ENCODE assay signal across 8 mouse cellular contexts in genomic region chr16:52452862-52453715, GRCm38 (mm10). TPM values are rescaled to one million over a fixed set of nuclear protein-coding genes. Genes with fewer than 3 reads are reported as not detected.
DNase-seq lines count a peak whose midpoint lies in the region; ATAC-seq lines count a peak whose summit lies in the region.

No protein-coding gene starts in this region.

- peak overlapping the region; percentile 65; the same call in 1 of the 2 replicates for H3K27ac ChIP-seq in hindbrain, embryonic 14.5 days

- peak overlapping the region; percentile 64 for H3K4me3 ChIP-seq in hindbrain, embryonic 14.5 days (replicated peaks; ENCODE audit: low read length)

- under 1% methylated on average over 55 of the region's 55 CpGs for WGBS in hindbrain, embryonic 14.5 days

- no peaks in the 10 kb centered on the region for H3K27me3 ChIP-seq in hindbrain, embryonic 14.5 days (ENCODE audit: control insufficient read depth, insufficient read depth, low read length)

- peak overlapping the region; percentile 68 for H3K9ac ChIP-seq in hindbrain, embryonic 14.5 days

- peaks cover 10% of the 10 kb centered on the region for H3K4me1 ChIP-seq in hindbrain, embryonic 14.5 days (replicated peaks; ENCODE audit: control insufficient read depth, insufficient read depth, low read length)

- peak; percentile 98 for ATAC-seq in hindbrain, embryonic 14.5 days (ENCODE audit: low FRiP score)

- H3K4me2 ChIP-seq in hindbrain, embryonic 14.5 days (replicated peaks), result peak overlapping the region; percentile 91

- peak; percentile 83 for DNase-seq in WW6 (ENCODE audit: low read depth, low spot score)
- peak; percentile 94 to 98 for DNase-seq in cerebellum, postnatal 4 days (ENCODE audit: low spot score in 2 of 2)
- DNase-seq in frontal cortex, postnatal 36 days (ENCODE audit: low spot score in 2 of 2), result peak; percentile 96 to 98
- DNase-seq in hindbrain, embryonic 14.5 days (ENCODE audit: low spot score), result peak; percentile 96
- peak; percentile 98 for DNase-seq in layer of hippocampus, postnatal 36 days
- peak; percentile 97 for DNase-seq in lung, postnatal 25 days (ENCODE audit: low spot score)
- peak; percentile 55 for DNase-seq in retina, adult 2 months (ENCODE audit: low read depth, low spot score)
- DNase-seq in thymus, postnatal 25 days, result peak; percentile 93

- H3K36me3 ChIP-seq in hindbrain, embryonic 14.5 days (replicated peaks; ENCODE audit: control insufficient read depth, insufficient read depth), result no peaks in the 10 kb centered on the region

- H3K9me3 ChIP-seq in hindbrain, embryonic 14.5 days (ENCODE audit: control insufficient read depth, low read length), result no peaks in the 10 kb centered on the region

RNA-seq across cellular contexts. Expression of gene Alcam, which starts 0.8 kb away (rescaled TPM):
- 63.5 and 69.7 TPM in 2 replicates for polyA plus RNA-seq in hindbrain, embryonic 14.5 days (2014; fragmentation: Nextera tagmentation; extraction: Ambion mirVana)
- 100 to 1,000 TPM; 124 TPM for total RNA-seq in layer of hippocampus, postnatal 36 days (2021)

Comparison
In these comparisons a context has a peak if more than half of its experiments do, and no peak if none do; other contexts are left out.
1. Peak in every context shown above with its lines: DNase-seq, ATAC-seq, H3K4me3 ChIP-seq and H3K27ac ChIP-seq.